Mouse (Mus musculus): Measurements from ENCODE around the gene Ndufv3.

DNA sequence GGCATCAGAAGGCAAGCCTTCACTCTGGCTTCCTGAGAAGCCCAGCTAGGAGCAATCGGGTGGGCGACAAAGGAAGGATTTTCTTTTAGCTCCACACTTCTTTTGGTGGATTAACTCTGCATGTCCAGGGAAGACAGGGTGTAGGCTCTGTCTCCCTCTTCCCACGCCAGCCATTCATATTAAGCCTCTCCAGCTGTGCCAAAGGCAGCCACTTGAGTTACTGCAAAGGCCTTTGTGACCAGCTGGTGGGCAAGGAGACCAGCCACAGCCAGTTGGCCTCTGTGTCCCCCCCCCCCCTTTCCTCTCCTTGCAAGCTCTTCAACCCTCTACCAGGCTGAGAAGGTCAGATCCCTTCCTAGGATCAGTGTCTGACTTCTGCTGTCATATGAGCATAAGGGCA, 28.1 kb downstream of the Ndufv3 start:
- TF ChIP-seq CTCF (IDR thresholded peaks at IDR 0.05; ENCODE audit: borderline replicate concordance, extremely low read depth, insufficient read depth, insufficient read length) (no peak), POLR2A (IDR thresholded peaks at IDR 0.05; ENCODE audit: borderline replicate concordance, extremely low read depth, insufficient read depth, insufficient read length, poor library complexity, severe bottlenecking) (no peak)
